9 mouse cellular contexts compared by ENCODE assay signal in genomic region chr2:122301921-122302573, GRCm38 (mm10). TPM values are rescaled to one million over a fixed set of nuclear protein-coding genes. Genes with fewer than 3 reads are reported as not detected.
DNase-seq lines count a peak whose midpoint lies in the region; ATAC-seq and TF ChIP-seq lines count a peak whose summit lies in the region.
"Had no signal": no experiment of that assay in that cellular context is flagged by ENCODE, and none has a peak within 500 bp of the region (broad histone marks: within the 10 kb centered on the region; RNA-seq: fewer than 3 reads in every experiment).

No protein-coding gene starts in this region.

- H3K4me3 ChIP-seq in cerebellum, adult 2 months (replicated peaks; ENCODE audit: insufficient read depth, low read depth, low read length): peak overlapping the region; percentile 19
- H3K4me3 ChIP-seq in megakaryocyte, embryonic 14.5 days (replicated peaks): peak overlapping the region; percentile 92
- no peak overlapping the region for H3K4me3 ChIP-seq in liver, embryonic 13.5 days (replicated peaks)
- peak overlapping the region; percentile 36 for H3K4me3 ChIP-seq in stomach, embryonic 16.5 days (replicated peaks; ENCODE audit: low read length)

- no peak for ATAC-seq in megakaryocyte, adult 5-6 weeks (ENCODE audit: poor library complexity, severe bottlenecking)
- ATAC-seq in liver, embryonic 13.5 days (ENCODE audit: low read depth): no peak
- ATAC-seq in stomach, embryonic 16.5 days (ENCODE audit: insufficient read depth, low FRiP score): no peak

- H3K27me3 ChIP-seq in cerebellum, adult 2 months (ENCODE audit: control insufficient read depth, insufficient read depth, low read length): no peaks in the 10 kb centered on the region; the same call in 1 of the 2 replicates
- peaks cover 98% of the 10 kb centered on the region for H3K27me3 ChIP-seq in megakaryocyte, embryonic 14.5 days (replicated peaks)
- H3K27me3 ChIP-seq in liver, embryonic 13.5 days: peaks cover 100% of the 10 kb centered on the region
- H3K27me3 ChIP-seq in stomach, embryonic 16.5 days (ENCODE audit: control insufficient read depth, insufficient read depth, low read length): peaks cover 71% of the 10 kb centered on the region

- 7% methylated on average over 23 of the region's 23 CpGs for WGBS in cerebellum, adult 2 months
- 12% methylated on average over 23 of the region's 23 CpGs for WGBS in liver, embryonic 13.5 days (ENCODE audit: insufficient replicate concordance)
- 10% methylated on average over 23 of the region's 23 CpGs for WGBS in stomach, embryonic 16.5 days

- H3K9ac ChIP-seq in liver, embryonic 13.5 days: no peak overlapping the region
- H3K9ac ChIP-seq in stomach, embryonic 16.5 days (ENCODE audit: low read length): peak overlapping the region; percentile 60; the same call in 1 of the 2 replicates

- no peak overlapping the region for H3K27ac ChIP-seq in cerebellum, adult 2 months (ENCODE audit: insufficient read depth, low read length)
- H3K27ac ChIP-seq in liver, embryonic 13.5 days: no peak overlapping the region
- H3K27ac ChIP-seq in stomach, embryonic 16.5 days (ENCODE audit: low read length): no peak overlapping the region

- peak overlapping the region; percentile 46 for H3K4me2 ChIP-seq in liver, embryonic 13.5 days
- peak overlapping the region; percentile 69 for H3K4me2 ChIP-seq in stomach, embryonic 16.5 days (ENCODE audit: low read depth, low read length)

- H3K9me3 ChIP-seq in megakaryocyte, embryonic 14.5 days: no peaks in the 10 kb centered on the region
- no peaks in the 10 kb centered on the region for H3K9me3 ChIP-seq in liver, embryonic 13.5 days (replicated peaks)
- H3K9me3 ChIP-seq in stomach, embryonic 16.5 days (replicated peaks; ENCODE audit: control insufficient read depth, low read length): no peaks in the 10 kb centered on the region

- H3K36me3 ChIP-seq in megakaryocyte, embryonic 14.5 days (replicated peaks; ENCODE audit: low read length): no peaks in the 10 kb centered on the region
- no peaks in the 10 kb centered on the region for H3K36me3 ChIP-seq in liver, embryonic 13.5 days
- H3K36me3 ChIP-seq in stomach, embryonic 16.5 days (ENCODE audit: control insufficient read depth, insufficient read depth, low read length): no peaks in the 10 kb centered on the region

- no peak for TF ChIP-seq POLR2A in cerebellum, adult 2 months (IDR thresholded peaks at IDR 0.05; ENCODE audit: borderline replicate concordance, insufficient read depth, low read length)

- H3K4me1 ChIP-seq in cerebellum, adult 2 months (ENCODE audit: control insufficient read depth, insufficient read depth, low read length): peaks cover 17% of the 10 kb centered on the region
- H3K4me1 ChIP-seq in megakaryocyte, embryonic 14.5 days: peaks cover 64% of the 10 kb centered on the region
- H3K4me1 ChIP-seq in liver, embryonic 13.5 days (replicated peaks): peaks cover 15% of the 10 kb centered on the region; the same call in 1 of the 2 replicates
- peaks cover 16% of the 10 kb centered on the region for H3K4me1 ChIP-seq in stomach, embryonic 16.5 days (ENCODE audit: control insufficient read depth, insufficient read depth, low read length)

- TF ChIP-seq CTCF in cerebellum, adult 2 months (IDR thresholded peaks at IDR 0.05; ENCODE audit: borderline replicate concordance, insufficient read depth, low read depth, low read length): no peak

- no peak for DNase-seq in cerebellum, adult 2 months
- DNase-seq in cerebellum, postnatal 4 days (ENCODE audit: low spot score in 2 of 2): no peak
- no peak for DNase-seq in liver, embryonic 13.5 days
- no peak for DNase-seq in urinary bladder, postnatal 36 days (ENCODE audit: low spot score in 2 of 2)
- no peak for DNase-seq in thymus, postnatal 14 days

RNA-seq across cellular contexts. Expression of gene Duoxa2, which starts 3.3 kb away (rescaled TPM):
- not detected in 2 replicates for polyA plus RNA-seq in cerebellum, adult 2 months (2012; rRNA removed)
- polyA plus RNA-seq in megakaryocyte, embryonic 14.5 days (2012; ENCODE audit: insufficient read depth, low replicate concordance): not detected in 2 replicates
- total RNA-seq in megakaryocyte, adult 5-6 weeks (2015): not detected in 2 replicates
- total RNA-seq in megakaryocyte, adult 5-6 weeks (2017): not detected in 2 replicates
- polyA plus RNA-seq in liver, embryonic 13.5 days (2015; fragmentation: Nextera tagmentation; extraction: Ambion mirVana): not detected in 2 replicates
- polyA plus RNA-seq in stomach, embryonic 16.5 days (2015; fragmentation: Nextera tagmentation; extraction: Ambion mirVana): 3.4 and 6.1 TPM in 2 replicates
- total RNA-seq: gastrocnemius, adult 8-10 months had no signal

RNA-seq across cellular contexts. Expression of gene Duox2, which starts 3.8 kb away (rescaled TPM):
- 0.03 and 0.11 TPM in 2 replicates for polyA plus RNA-seq in cerebellum, adult 2 months (2012; rRNA removed)
- polyA plus RNA-seq in megakaryocyte, embryonic 14.5 days (2012; ENCODE audit: insufficient read depth, low replicate concordance): not detected in 2 replicates
- not detected in 2 replicates for total RNA-seq in megakaryocyte, adult 5-6 weeks (2015)
- total RNA-seq in megakaryocyte, adult 5-6 weeks (2017): not detected in 2 replicates
- polyA plus RNA-seq in liver, embryonic 13.5 days (2015; fragmentation: Nextera tagmentation; extraction: Ambion mirVana): not detected in 2 replicates
- polyA plus RNA-seq in stomach, embryonic 16.5 days (2015; fragmentation: Nextera tagmentation; extraction: Ambion mirVana): 1.6 and 2.6 TPM in 2 replicates

RNA-seq across cellular contexts. Expression of gene Duoxa1, which starts 11.5 kb away (rescaled TPM):
- 0.19 TPM in 1 of 2 replicates, not detected in the other for polyA plus RNA-seq in cerebellum, adult 2 months (2012; rRNA removed)
- not detected in 2 replicates for polyA plus RNA-seq in megakaryocyte, embryonic 14.5 days (2012; ENCODE audit: insufficient read depth, low replicate concordance)
- total RNA-seq in megakaryocyte, adult 5-6 weeks (2015): not detected in 2 replicates
- total RNA-seq in megakaryocyte, adult 5-6 weeks (2017): not detected in 2 replicates
- polyA plus RNA-seq in liver, embryonic 13.5 days (2015; fragmentation: Nextera tagmentation; extraction: Ambion mirVana): not detected in 2 replicates
- 11.4 and 17.4 TPM in 2 replicates for polyA plus RNA-seq in stomach, embryonic 16.5 days (2015; fragmentation: Nextera tagmentation; extraction: Ambion mirVana)

RNA-seq across cellular contexts. Expression of gene Duox1, which starts 13.4 kb away (rescaled TPM):
- 0.05 TPM in 2 replicates for polyA plus RNA-seq in cerebellum, adult 2 months (2012; rRNA removed)
- polyA plus RNA-seq in megakaryocyte, embryonic 14.5 days (2012; ENCODE audit: insufficient read depth, low replicate concordance): not detected in 2 replicates
- total RNA-seq in megakaryocyte, adult 5-6 weeks (2015): not detected in 2 replicates
- total RNA-seq in megakaryocyte, adult 5-6 weeks (2017): not detected in 2 replicates
- polyA plus RNA-seq in liver, embryonic 13.5 days (2015; fragmentation: Nextera tagmentation; extraction: Ambion mirVana): 0.02 TPM in 1 of 2 replicates, not detected in the other
- polyA plus RNA-seq in stomach, embryonic 16.5 days (2015; fragmentation: Nextera tagmentation; extraction: Ambion mirVana): 2.7 and 4.3 TPM in 2 replicates

Comparison
In these comparisons a context has a peak if more than half of its experiments do, and no peak if none do; other contexts are left out.
1. RNA of gene Duoxa1, which starts 11.5 kb away (polyA plus RNA-seq): 11.4 to 17.4 TPM in stomach, embryonic 16.5 days; 0.19 TPM in cerebellum, adult 2 months, not detected in megakaryocyte, embryonic 14.5 days and not detected in liver, embryonic 13.5 days; every median in the first group is over 10 times any median in the second.